Mouse (Mus musculus) cortical plate, adult 2 months (tissue): ENCODE measurements at regions not wholly inside any gene's neighbourhood (a gene's known extent, or its start where the extent isn't known, plus 50 kb on each side); places are given as distances from the start of the nearest gene placed in this dataset.

Source experiments
- H3K27ac ChIP-seq: fragments of 200-500 bp; 2 replicates; pipeline ENCODE4 v1.5.1; 2012; ENCODE audit warnings: low read length, control low read depth, inconsistent platforms; ENCODE audit not compliant: insufficient read depth
- H3K4me1 ChIP-seq: fragments of 200-500 bp; 2 replicates; pipeline ENCODE4 v1.6.1; 2011; ENCODE audit warnings: low read length; ENCODE audit not compliant: control insufficient read depth, insufficient read depth
- H3K4me3 ChIP-seq: fragments of 200-500 bp; 2 replicates; pipeline ENCODE4 v1.5.1; 2011; ENCODE audit warnings: mild to moderate bottlenecking, low read length, control low read depth; ENCODE audit not compliant: insufficient read depth
- CTCF ChIP-seq: fragments of 200-500 bp; IDR thresholded peaks from 2 replicates; pipeline ENCODE4 v1.5.1; 2011; ENCODE audit warnings: mild to moderate bottlenecking, control low read depth, low read length; ENCODE audit not compliant: insufficient read depth; ENCODE audit errors: extremely low read depth
- POLR2A ChIP-seq: fragments of 200-500 bp; IDR thresholded peaks from 2 replicates; pipeline ENCODE4 v1.6.1; 2011; ENCODE audit warnings: mild to moderate bottlenecking, low read length, control low read depth; ENCODE audit not compliant: insufficient read depth; ENCODE audit errors: extremely low read depth

DNA sequence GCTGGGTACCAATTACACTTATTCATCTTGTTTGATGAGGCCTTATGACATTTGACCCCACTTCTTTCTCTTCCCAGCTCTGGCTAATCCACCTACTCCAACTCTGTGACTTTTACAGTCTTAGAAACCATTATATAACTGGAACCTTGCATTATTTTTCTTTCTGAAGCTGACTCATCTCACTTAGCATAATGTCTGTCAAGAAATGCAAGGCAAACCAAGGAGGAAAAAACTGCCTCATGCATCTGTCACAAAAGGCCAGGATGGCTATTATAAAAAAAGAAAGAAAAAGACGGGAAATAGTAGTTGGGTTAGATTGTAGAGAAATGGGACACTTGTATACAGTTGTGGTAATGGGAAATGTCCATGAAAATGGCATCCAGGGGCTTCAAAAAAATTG lies 141.9 kb downstream of the Slc35b3 start:
- H3K4me3 ChIP-seq, result no peak overlapping the region
- peaks cover 2% of the 10 kb centered on the region; the same call in 1 of the 2 replicates for H3K4me1 ChIP-seq
- peak overlapping the region; percentile 87; the same call in 1 of the 2 replicates for H3K27ac ChIP-seq
- no peak for TF ChIP-seq POLR2A
- TF ChIP-seq CTCF, result no peak

DNA sequence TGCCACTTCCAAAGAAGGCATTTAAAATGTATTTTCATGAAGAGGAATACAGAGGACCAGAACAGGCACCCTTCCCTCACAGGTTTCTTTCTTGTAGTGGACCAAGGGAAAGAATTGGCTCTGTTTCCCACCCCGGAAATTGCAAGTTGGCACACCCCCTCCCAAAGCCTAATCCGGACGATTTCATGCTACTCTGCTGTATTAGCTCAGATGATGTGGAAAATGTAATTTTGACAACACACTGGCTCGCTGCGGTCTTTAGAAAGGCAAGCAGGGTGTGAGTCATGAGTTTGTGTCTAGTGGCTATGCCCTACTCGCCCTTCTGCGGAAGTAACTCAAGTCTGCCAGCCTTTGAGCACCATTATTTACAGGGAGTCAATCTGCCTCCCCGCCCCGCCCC lies 144.4 kb downstream of the Slc35b3 start:
- no peak overlapping the region for H3K4me3 ChIP-seq
- H3K27ac ChIP-seq, result no peak overlapping the region
- TF ChIP-seq CTCF, result no peak
- TF ChIP-seq POLR2A, result no peak
- H3K4me1 ChIP-seq, result peaks cover 2% of the 10 kb centered on the region; the same call in 1 of the 2 replicates

DNA sequence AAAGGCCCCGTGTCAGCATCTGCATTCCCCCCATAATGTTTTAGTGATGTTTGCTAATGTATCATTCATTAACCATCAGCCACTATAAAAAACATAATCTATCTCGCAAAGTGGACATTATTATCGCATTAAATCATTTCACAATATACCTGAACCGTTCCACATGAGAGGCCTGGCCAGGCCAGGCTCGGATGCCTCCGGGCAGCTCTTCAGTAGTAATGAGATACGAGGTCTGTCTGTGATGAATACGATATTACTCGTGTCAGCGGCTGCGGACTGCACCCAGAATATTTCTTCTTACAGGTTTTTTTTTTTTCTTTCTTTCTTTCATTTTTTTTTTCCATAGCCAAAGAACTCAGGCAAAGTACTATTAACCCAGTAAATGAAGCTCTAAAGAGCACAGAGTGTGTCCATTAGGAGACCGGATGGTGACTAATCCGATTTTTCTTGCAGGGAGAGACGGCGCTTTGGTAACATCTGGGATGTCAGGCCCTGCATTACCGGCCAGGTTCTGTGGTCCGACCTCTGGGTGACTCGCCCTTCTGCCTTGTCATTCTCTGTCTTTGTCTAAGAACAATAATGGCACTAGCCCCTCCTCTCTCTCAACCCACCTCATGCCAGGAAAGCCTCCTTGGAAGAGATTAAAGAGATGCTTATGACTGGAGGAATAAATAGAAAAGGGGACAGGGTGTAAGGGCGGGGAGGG lies 145.5 kb downstream of the Slc35b3 start:
- Histone ChIP-seq H3K4me3 (no peak overlapping the region), H3K27ac (no peak overlapping the region), H3K4me1 (peaks cover 2% of the 10 kb centered on the region; the same call in 1 of the 2 replicates)
- no peak for TF ChIP-seq CTCF
- no peak for TF ChIP-seq POLR2A

DNA sequence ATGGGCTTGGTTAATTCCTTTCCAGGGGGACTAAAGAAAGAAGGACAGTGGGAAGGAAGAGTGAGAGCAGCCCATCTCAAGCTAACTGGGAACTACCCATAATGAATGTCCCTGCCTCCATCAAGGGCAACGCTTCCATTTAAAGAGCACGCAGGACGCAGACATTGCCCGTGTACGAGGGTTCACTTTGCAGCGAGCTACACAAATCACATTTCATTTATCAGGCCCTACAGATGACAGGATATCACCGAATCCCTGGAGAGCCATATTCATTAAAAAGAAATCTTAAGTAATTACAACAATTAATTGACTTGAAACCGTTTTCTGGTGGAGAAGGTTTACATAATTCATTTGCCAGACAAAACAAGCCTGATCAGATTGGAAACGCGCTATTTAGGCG lies 139.7 kb upstream of the Eef1e1 start:
- Histone ChIP-seq H3K27ac (no peak overlapping the region), H3K4me3 (no peak overlapping the region), H3K4me1 (no peaks in the 10 kb centered on the region)
- TF ChIP-seq POLR2A (no peak), CTCF (no peak)

GRCm38 (mm10) chr13:38793456-38793855 lies 134.6 kb upstream of the Eef1e1 start:
- Histone ChIP-seq H3K4me3 (no peak overlapping the region), H3K4me1 (no peaks in the 10 kb centered on the region), H3K27ac (no peak overlapping the region)
- TF ChIP-seq POLR2A, result no peak
- no peak for TF ChIP-seq CTCF

DNA sequence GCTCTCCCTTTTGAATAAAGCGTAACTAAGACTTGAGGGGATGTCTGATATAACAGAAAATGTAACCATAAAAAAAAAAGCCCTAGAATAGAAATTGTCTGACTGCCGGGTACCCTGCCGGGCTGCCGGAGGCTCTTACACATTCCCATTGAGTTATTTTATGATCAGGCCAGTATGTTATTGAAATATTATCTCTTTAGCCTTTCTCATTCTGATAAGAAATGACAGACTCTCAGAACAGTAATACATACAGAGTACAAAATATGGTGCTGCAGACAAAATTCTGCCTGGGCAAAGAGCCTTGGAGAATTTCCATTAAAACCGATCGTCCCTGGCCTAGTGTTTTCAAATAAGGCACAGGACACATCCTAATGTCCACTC lies 121.8 kb upstream of the Eef1e1 start:
- Histone ChIP-seq H3K4me1 (no peaks in the 10 kb centered on the region; the same call in 1 of the 2 replicates), H3K27ac (no peak overlapping the region), H3K4me3 (no peak overlapping the region)
- TF ChIP-seq POLR2A (no peak), CTCF (no peak)

- Histone ChIP-seq H3K4me3 (no peak overlapping the region), H3K4me1 (no peaks in the 10 kb centered on the region; the same call in 1 of the 2 replicates), H3K27ac (no peak overlapping the region)
- TF ChIP-seq POLR2A (no peak), CTCF (no peak)
Measured at GRCm38 (mm10) chr13:38779984-38780629, 121.2 kb upstream of the Eef1e1 start.

GRCm38 (mm10) chr13:38776546-38776945 lies 117.7 kb upstream of the Eef1e1 start:
- Histone ChIP-seq H3K4me3 (no peak overlapping the region), H3K27ac (no peak overlapping the region), H3K4me1 (no peaks in the 10 kb centered on the region; the same call in 1 of the 2 replicates)
- no peak for TF ChIP-seq POLR2A
- no peak for TF ChIP-seq CTCF

DNA sequence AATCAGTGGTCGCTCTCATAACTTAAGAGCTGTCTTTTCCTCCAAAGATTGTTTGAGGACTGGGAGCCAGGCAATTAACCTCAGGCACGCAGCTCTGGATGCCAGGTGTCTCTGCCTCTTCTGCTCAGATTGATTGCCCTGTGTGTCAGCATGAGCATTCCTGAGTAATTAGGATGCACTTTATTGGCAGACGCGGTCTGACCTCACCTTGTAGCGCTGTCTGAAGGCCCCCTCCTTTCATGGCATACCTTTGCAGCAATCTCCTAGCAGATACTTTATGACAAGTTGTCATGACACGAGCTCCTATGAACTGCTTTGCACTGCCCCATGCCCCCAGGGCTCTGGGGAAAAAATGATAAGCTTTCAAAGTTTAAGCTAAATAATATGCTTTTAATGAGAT lies 114.1 kb upstream of the Eef1e1 start:
- TF ChIP-seq POLR2A (no peak), CTCF (no peak)
- Histone ChIP-seq H3K4me1 (no peaks in the 10 kb centered on the region), H3K27ac (no peak overlapping the region), H3K4me3 (no peak overlapping the region)

GRCm38 (mm10) chr13:38766133-38766532 lies 107.3 kb upstream of the Eef1e1 start:
- Histone ChIP-seq H3K4me3 (no peak overlapping the region), H3K27ac (no peak overlapping the region), H3K4me1 (no peaks in the 10 kb centered on the region)
- TF ChIP-seq CTCF (peak; percentile 28; the same call in 1 of the 2 replicates), POLR2A (no peak)
